Mouse (Mus musculus) small intestine, adult 2 months (tissue): ENCODE data around the gene Rcc1.

Experiments used
- CTCF ChIP-seq: fragments of 200-500 bp; IDR thresholded peaks from 2 replicates; pipeline ENCODE4 v1.5.1; 2012; ENCODE audit warnings: low read depth, mild to moderate bottlenecking, control low read depth, inconsistent platforms, low read length, moderate library complexity, mixed read lengths; ENCODE audit not compliant: insufficient replicate concordance, insufficient read length; ENCODE audit errors: extremely low read depth
- POLR2A ChIP-seq: fragments of 200-500 bp; IDR thresholded peaks from 2 replicates; pipeline ENCODE4 v1.6.1; 2012; ENCODE audit warnings: low read depth, mild to moderate bottlenecking, control low read depth, inconsistent platforms, low read length, moderate library complexity

- TF ChIP-seq CTCF (no peak), POLR2A (no peak)
Measured at GRCm38 (mm10) chr4:132350123-132350740, 3.2 kb downstream of the Rcc1 start.
